Mouse (Mus musculus): Measurements from ENCODE around the gene Gm10837.
A peak's percentile ranks its signal among the peaks of the same experiment; 100 is the strongest.
"Not testable (repeated sequence)": the region's sequence is repeated elsewhere in the genome, so short reads cannot be mapped to it uniquely, and the experiment has no call there.

The Gm10837 gene

GRCm38 (mm10) chr14:122490441-122491328, at the start of gene Gm10837:
Gene Gm10837 (plus strand): TSS chr14:122490586.
- no peak for DNase-seq (ENCODE audit: low spot score in 2 of 2)

- no peak for DNase-seq (ENCODE audit: low spot score in 2 of 2)
Observed at GRCm38 (mm10) chr14:122449601-122450495, 40.5 kb upstream of the Gm10837 start.

GRCm38 (mm10) chr14:122450496-122451382, 39.6 kb upstream of the Gm10837 start, which contains the start of gene Gm5089:
Gene Gm5089 (minus strand): TSS chr14:122451115.
- peak in 1 of 2 experiments; percentile 48 for DNase-seq (ENCODE audit: low spot score in 2 of 2)

- no peak for DNase-seq (ENCODE audit: low spot score in 2 of 2)
Observed at GRCm38 (mm10) chr14:122451551-122452145, 38.7 kb upstream of the Gm10837 start.

- DNase-seq (ENCODE audit: low spot score in 2 of 2): no peak
Observed at GRCm38 (mm10) chr14:122452701-122453387, 37.5 kb upstream of the Gm10837 start.

- no peak for DNase-seq (ENCODE audit: low spot score in 2 of 2)
Observed at GRCm38 (mm10) chr14:122453388-122453995, 36.9 kb upstream of the Gm10837 start.

GRCm38 (mm10) chr14:122453996-122454738, 36.2 kb upstream of the Gm10837 start:
- DNase-seq (ENCODE audit: low spot score in 2 of 2): no peak

GRCm38 (mm10) chr14:122454901-122455561, 35.4 kb upstream of the Gm10837 start:
- no peak for DNase-seq (ENCODE audit: low spot score in 2 of 2)

- DNase-seq (ENCODE audit: low spot score in 2 of 2): no peak
Observed at GRCm38 (mm10) chr14:122455562-122455958, 34.8 kb upstream of the Gm10837 start.

GRCm38 (mm10) chr14:122459332-122459731, 31.1 kb upstream of the Gm10837 start:
- not testable (repeated sequence) for DNase-seq (ENCODE audit: low spot score in 2 of 2)

GRCm38 (mm10) chr14:122459776-122460175, 30.6 kb upstream of the Gm10837 start:
- no peak for DNase-seq (ENCODE audit: low spot score in 2 of 2)

- no peak for DNase-seq (ENCODE audit: low spot score in 2 of 2)
Observed at GRCm38 (mm10) chr14:122460226-122460625, 30.2 kb upstream of the Gm10837 start.

- no peak for DNase-seq (ENCODE audit: low spot score in 2 of 2)
Observed at GRCm38 (mm10) chr14:122461500-122461899, 28.9 kb upstream of the Gm10837 start.

- DNase-seq (ENCODE audit: low spot score in 2 of 2): no peak
Observed at GRCm38 (mm10) chr14:122461966-122462365, 28.4 kb upstream of the Gm10837 start.

- DNase-seq (ENCODE audit: low spot score in 2 of 2): no peak
Observed at GRCm38 (mm10) chr14:122462689-122463079, 27.7 kb upstream of the Gm10837 start.

- no peak for DNase-seq (ENCODE audit: low spot score in 2 of 2)
Observed at GRCm38 (mm10) chr14:122463080-122463691, 27.2 kb upstream of the Gm10837 start.

- not testable (repeated sequence) for DNase-seq (ENCODE audit: low spot score in 2 of 2)
Observed at GRCm38 (mm10) chr14:122463734-122464341, 26.5 kb upstream of the Gm10837 start.

- no peak for DNase-seq (ENCODE audit: low spot score in 2 of 2)
Observed at GRCm38 (mm10) chr14:122464351-122464762, 26.0 kb upstream of the Gm10837 start.

All from left cerebral cortex, adult 9 months (tissue).